Mouse (Mus musculus): ENCODE results near the gene Six4. TPM values are rescaled to one million over a fixed set of nuclear protein-coding genes. Genes with fewer than 3 reads are reported as not detected.
"Not testable (repeated sequence)": the region's sequence is repeated elsewhere in the genome, so short reads cannot be mapped to it uniquely, and the experiment has no call there.

Gene Six4
- polyA plus RNA-seq, 1 experiment = 0.14 TPM

DNA sequence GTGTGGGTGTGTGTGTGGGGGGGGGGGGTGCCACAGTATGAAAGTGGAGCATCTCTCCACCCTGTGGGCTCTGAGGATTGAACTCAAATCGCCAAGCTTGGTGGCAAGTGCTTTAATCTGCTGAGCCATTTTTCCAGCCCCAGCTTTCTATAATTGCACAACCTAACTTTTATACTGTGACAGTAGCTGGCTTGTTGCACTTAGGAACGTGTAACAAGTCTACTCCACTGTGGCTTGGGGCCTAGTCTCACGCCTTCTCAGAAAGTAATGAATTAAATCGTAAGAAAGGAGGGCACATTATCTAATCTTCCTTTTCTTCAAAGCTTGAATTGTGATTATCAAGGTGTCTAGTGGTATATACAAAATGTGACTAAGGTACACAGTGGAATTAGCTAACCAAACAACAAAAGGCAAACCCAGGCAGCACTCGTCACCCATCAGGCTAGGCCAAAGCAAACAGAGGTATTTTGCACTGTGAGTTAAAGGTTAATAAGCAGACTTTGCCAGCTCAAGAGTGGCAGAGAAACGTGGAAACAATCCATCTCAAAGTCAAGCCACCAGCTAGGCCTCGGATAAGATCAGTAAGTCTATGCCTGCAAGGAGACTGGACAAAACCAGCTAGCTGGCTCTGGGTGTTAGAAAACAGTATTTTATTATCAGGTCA lies 22.5 kb downstream of the Six4 start:
- DNase-seq (ENCODE audit: low read depth, low spot score) = no peak
- 39% methylated on average over 7 of the region's 7 CpGs for WGBS

DNA sequence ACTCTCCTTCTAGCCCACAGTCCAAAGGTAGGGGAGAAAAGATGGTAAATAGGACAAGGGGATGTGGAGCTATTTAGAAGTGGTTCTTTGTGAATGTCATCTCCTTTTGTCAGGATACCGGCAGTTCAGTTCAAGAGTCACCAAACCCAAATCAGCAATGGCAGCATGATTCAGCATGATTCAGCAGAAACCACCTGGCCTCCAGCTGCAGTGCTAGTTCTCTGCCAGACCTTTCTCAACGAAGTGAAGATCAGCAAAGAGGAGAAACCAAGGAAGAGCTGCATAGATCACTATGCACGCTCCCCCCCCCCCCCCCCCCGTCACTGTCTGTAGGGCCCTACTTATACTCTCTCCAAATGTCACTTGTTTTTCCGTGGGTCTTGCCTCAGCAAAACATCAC lies 24.3 kb downstream of the Six4 start:
- DNase-seq (ENCODE audit: low read depth, low spot score) = no peak
- WGBS = 70% methylated on average over 5 of the region's 5 CpGs

DNA sequence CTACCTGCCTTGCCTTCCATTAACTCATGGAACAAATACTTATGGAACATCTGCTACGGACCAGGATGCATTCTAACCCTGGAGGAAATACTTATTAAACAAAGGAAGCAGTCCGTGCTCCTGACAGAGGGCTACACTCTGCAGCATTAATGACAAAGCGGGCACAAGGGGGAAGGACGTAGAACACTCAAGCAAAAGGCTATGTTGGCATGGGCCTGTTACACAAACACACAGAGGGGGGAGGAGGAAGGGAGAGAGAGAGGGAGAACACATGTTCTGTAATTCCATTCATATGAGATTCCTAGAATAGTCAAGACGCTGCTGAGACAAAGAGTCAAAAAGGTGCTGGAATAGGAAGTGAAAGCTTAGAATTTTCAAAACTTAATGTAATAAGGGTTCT lies 24.8 kb downstream of the Six4 start:
- WGBS = 73% methylated on average over 5 of the region's 5 CpGs
- no peak for DNase-seq (ENCODE audit: low read depth, low spot score)

DNA sequence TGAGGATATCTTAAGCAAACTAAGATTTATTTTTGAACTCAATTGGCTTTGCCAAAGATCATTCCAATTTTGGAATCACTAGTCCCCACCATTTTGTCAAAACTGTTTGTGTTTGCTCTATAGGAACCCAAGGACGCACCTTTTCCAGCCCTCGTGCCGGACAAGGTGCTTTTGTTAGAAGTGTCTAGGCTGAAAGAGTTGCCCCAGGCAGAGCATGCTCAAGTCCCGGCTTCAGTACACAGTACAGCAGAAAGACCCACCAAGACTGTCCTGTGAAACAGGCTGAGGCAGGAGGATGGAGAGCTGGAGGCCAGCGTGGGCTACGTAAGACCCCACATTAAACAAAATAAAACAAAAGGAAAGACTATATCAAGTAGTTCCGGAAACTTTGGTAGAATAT lies 26.2 kb downstream of the Six4 start:
- 86% methylated on average over 7 of the region's 7 CpGs for WGBS
- DNase-seq (ENCODE audit: low read depth, low spot score) = no peak

DNA sequence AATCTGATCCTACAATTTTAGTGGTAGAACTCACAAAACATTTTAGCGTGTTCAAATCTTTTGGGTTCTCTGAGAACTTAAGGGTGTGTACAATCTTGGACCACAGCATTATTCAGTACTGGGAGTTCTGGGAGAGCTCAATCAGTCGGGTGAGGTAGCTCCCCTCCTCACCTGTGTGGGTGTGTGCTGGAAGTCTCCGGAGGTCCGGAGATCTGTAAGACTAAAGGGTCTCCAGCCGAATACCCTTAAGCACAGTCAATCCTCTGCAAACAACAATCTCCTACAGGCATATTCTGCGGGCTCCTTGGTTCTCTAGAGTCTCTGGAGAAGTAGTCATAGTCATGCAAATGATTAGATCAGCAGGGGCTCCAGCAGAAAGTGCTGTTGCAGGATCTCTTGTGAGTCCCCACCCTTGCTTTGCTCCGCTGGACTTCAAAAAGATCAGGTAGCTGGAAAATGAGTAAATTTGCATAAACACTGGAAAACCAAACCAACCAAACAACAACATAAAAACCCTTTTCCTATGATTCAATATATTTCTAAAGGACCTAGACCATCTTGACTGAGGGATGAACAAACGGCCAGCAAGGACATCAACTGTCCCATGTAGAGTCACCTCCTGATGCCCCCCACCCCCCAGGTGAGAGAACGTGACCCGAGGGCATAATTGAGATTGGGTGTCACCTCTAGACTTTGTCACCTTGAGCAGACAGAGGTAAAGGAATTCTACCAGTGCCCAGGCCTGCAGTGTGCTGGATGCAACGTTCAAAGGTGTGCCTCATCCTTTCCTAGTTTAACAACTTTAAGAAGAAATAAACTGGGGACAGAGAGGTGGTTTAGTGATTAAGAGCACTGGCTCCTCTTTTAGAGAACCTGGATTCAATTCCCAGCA lies 27.3 kb downstream of the Six4 start:
- WGBS = 38% methylated on average over 11 of the region's 11 CpGs
- no peak for DNase-seq (ENCODE audit: low read depth, low spot score)

DNA sequence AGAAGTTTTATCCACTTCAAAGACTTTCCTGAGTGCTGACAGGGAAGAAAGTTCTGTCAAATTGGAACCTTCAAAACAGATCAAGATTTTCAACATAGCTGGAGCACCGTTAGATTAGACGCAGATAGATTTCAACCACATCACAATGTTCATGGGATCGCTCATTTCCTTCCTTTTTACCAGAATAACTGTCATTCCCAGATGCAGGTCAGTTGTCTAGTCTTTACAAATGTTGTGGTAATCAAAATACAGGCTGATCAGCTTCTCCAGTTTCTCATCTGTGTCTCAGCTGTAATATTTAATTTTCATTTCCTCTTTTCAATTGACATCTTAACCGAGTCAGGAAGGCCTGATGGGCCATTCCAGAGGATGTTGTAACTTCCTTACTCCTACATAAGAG lies 29.5 kb downstream of the Six4 start:
- WGBS = 71% methylated on average over 4 of the region's 4 CpGs
- DNase-seq (ENCODE audit: low read depth, low spot score) = no peak

DNA sequence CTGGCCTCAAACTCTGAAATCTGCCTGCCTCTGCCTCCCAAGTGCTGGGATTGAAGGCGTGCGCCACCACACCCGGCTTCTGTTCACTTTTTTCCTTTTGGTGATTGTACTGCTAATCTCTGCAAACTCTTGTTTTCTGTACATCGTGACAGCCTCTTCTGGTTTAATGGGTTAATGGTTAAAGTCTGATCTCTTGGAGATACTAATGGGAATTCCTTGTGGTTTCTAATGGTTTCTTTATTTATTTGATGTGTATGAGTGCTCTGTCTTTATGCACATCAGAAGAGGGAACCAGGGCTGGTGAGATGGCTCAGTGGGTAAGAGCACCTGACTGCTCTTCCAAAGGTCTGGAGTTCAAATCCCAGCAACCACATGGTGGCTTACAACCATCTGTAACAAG lies 31.4 kb downstream of the Six4 start:
- WGBS = 82% methylated on average over 4 of the region's 4 CpGs
- DNase-seq (ENCODE audit: low read depth, low spot score) = not testable (repeated sequence)

DNA sequence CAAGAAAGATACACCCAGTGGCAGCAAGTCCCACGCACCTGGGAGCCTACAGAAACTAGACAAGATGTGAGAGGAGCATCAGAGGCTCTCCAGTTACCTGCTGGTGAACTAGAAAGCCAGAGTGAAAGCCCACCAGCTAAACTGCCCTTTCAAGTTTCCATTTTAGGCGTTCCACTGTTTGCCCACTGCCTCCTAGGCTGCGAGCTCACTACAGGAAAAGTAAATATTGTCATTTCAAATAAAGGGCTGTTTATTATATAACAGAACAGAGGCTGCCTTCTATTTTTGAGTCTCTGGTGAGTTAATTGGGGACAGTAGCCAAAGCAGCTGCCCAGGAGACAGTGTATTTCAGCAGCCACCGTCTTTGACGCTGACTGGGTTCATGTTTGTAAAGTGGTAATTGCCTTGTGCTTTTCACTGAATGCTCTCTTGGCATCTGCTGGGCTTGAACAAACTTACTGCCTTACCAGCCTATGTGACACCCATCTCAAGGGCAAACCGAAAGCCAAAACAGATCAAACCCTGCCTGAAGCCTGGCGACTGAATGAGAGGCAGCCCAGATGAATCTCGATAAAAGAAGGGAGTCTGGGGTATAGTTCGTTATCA lies 52.3 kb downstream of the Six4 start:
- WGBS = 20% methylated on average over 9 of the region's 9 CpGs
- no peak for DNase-seq (ENCODE audit: low read depth, low spot score)

DNA sequence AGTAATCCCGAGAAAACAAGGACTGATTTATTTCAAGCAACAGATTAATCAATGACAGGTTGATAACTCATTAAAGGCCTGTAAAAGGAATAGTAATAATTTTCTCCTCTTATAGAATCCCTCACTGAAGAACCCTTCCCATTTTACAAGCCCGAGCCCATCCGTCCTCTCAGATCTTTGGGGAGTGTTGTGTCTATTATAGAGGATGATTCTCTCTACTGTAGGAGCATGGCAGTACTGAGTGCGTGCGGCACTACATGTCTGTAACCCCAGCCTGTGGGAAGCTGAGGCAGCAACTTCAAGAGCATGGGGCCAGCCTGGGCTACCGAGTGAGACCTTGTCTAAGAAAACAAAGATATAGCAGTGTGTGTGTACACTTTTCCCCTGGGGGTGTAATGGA lies 55.8 kb downstream of the Six4 start:
- no peak for DNase-seq (ENCODE audit: low read depth, low spot score)
- WGBS = 77% methylated on average over 6 of the region's 6 CpGs

DNA sequence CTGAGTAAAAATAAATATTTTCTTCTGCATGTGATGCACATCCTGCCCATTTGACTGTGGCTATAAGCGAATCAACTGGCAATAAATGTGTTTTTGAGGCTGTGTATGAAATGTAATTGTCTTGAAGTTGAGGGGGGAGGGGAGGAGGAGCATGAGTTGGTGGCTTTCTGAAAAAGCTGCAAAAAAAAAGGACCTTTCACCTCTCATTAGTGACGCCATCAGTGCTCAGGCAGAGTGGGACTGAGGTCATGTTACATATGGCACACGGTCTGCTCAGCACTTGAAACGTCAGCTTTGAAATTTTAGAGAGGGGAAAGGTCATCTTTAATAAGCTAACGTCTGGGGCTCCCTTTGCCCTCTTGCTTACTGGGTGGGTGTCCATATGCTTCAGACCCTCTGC lies 57.8 kb downstream of the Six4 start:
- WGBS = 21% methylated on average over 5 of the region's 5 CpGs

DNA sequence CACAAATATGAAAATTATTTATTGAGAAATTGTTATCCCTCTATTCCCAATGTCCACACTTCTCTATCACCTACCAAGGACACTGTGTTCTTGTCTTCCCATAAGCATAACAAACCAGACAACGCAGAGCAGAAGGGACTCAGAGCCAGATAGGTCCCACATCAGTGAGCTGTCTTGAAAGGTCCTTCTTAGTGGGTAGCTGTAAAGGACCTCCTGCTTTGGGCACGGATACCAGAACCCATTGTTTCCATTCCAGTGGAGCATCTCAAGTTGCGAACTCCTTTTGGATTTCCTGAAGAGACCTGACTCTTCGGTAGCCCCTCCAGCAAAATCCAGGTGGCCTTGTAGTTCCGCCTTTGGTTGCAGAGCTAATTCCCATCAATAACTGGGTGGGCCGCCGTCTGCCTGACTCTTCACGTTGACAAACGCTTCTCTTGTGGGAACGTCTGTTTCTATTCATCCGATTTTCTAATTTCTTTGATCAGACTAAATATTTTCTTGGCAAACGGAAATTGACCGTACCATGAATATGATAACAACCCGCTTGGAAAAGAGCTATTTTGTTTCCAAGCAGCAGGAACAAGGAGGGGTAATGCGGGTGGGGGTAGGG lies 58.6 kb downstream of the Six4 start:
- DNase-seq (ENCODE audit: low read depth, low spot score) = no peak
- WGBS = 40% methylated on average over 15 of the region's 15 CpGs

More for the DNA sequence above, 57.8 kb downstream of the Six4 start:
- no peak for DNase-seq (ENCODE audit: low read depth, low spot score)

DNA sequence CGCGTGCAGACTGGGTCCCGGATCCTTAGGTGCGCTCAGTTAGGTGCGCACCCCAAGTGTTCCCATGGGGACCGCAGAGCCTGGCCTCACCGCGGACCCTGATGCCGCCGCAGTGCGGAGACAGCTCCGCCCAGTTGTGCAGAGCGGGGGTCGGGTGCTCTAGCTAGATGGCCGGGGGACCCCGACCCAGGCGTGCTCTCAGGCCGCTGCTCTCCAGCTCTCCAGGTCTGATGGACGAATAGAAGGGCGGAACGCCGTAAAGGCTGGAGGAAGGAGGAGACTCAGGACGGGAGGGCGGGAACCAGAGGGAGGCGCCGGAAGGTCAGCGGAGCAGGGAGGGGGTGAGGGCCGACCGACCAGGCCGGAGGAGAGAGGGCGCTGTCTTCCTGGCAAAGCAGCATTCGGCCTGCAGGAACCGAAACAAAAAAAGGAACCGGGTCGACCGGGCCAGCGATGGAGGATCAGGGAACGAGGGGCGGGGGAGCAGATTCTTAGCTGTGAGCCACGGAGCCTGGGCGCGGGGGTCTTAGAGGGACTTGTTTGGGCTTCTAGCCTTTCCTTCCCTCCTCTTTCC lies 59.5 kb downstream of the Six4 start, which contains the start of gene Six1:
TSS of gene Six1 (minus strand) at position 220 of the 574 bp plus-strand sequence.
- under 1% methylated on average over 42 of the region's 42 CpGs for WGBS
- DNase-seq (ENCODE audit: low read depth, low spot score) = peak; percentile 40

DNA sequence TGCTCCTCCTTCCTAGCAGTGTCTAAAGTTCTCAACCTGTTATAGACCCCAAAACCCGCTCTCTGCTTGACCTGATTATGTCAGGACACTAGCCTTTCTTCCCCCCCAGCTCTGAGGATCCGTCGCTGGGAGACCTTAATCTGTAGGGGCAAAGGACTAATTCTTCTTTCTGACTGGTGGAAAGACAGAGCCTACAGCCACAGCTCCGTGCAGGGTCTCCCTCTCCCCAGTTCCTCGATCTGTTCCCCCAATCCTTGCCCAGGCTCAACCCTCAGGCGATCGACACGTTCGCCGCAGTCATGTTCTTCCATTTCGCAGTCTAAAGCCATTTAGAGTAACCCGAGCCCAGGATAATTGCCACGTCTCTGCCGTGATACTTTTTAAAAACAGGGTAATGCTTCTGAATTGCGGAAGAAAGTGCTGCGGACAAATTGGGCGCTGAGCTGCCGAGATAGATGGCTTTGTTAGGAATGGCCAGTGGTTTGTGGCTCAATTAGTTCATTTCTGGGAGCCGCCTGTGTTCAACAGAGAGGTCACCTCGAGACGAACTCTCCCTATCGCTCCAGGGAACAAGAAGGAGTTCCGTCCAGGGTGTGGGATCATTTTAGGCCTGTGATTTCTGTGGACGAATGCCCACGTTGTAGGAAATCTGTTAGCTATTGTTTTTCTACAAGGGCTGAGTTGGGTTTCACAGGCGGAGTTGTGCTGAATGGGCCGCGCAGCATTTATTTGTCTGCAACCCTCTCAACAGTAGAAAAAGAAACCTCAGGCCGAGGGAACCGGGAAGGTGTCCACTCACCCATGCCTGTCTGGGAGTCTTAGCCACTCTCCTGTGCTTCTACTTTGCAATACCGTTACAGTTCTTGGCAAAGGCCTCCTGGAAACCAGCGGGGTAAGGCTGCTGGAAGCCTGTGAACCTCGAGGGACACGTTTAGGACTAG lies 60.3 kb downstream of the Six4 start:
- 14% methylated on average over 34 of the region's 34 CpGs for WGBS
- no peak for DNase-seq (ENCODE audit: low read depth, low spot score)

DNA sequence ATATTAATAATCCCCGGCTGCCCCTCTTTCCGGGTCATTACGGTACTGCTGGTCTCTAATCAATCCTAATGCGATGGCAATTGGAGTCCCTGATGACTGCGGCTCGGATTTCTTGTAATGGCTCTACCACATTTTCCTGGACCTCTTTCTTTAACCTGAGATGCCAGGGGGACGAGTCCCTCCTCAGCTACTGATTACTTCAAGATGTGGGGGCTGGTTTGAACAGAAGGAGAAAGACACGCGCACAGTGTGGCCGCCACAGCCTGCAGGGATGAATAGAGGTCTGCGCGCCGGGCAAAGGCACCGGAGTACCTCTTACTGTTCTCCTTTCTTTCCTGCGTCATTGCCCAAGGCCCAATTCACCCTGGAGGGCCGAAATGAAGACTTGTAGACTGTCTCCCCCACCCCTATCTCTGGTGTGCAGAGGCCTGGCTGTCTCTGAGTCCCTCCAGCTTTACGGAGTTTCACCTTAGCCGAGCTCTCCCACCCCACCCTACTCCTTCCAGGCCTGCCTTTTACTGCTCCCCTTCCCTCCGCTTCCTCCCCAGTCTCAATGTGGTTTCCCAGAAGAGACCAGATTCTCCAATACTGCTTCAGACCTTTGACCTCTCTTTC lies 61.1 kb downstream of the Six4 start:
- 15% methylated on average over 19 of the region's 19 CpGs for WGBS
- no peak for DNase-seq (ENCODE audit: low read depth, low spot score)

DNA sequence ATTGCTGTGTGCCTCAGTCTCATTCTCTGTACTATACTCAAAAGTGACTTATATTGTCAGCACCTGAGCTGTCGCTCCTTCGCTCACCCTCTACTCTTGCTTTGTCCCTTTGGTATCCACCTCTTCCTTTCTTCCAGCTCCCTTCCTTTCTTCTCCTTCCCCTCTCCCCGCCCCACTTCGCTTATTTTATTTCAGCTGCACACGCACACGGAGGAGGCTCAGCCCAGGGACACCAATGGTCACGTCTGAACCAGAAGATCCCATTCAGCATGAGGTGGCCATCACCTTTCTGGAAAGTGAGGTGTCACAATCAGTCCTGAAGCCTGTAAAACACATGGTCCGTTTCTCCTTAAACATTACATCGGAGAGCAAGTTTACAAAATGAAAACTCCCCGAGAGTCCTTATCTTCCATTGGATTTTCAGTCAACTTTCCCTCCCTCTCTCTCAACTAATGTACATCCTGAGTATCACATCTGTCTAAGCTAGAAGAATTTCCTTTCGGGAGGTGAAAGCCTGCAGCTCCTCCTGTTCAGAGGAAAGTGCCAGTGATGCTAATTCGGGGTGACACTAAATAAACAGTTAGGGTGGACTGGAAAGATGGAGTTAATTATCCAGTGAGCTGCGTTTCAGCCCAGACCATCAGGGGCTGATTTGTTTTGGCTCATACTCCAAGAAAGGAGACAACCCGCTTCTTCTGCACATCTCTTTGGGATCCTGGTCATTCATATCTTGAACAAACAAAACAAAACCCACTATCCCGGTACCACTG lies 62.3 kb downstream of the Six4 start:
- 6% methylated on average over 15 of the region's 15 CpGs for WGBS
- no peak for DNase-seq (ENCODE audit: low read depth, low spot score)

DNA sequence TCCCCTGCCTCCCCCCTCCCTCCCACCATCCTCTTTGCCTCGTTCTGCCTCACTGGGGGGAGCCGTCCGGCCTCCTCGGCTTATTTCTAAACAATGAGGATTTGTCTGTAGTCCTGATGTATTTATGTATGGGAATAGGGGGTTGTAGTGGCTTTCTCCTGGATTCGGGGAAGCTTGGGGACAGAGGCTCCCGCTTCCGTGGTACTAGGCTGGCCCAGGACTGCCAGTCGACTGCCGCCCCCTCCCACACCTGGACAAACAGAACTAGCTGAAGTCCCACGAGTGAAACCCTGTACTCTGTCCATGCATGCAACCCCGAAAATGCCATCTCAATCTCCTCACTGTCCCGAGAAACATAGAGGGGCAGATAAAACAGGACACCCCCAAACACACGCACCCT lies 63.0 kb downstream of the Six4 start:
- DNase-seq (ENCODE audit: low read depth, low spot score) = no peak
- WGBS = 4% methylated on average over 13 of the region's 13 CpGs
